Mouse (Mus musculus) CH12.LX (cell line): Measurements from ENCODE around the gene Tfap2d. TPM values are rescaled to one million over a fixed set of nuclear protein-coding genes. Genes with fewer than 3 reads are reported as not detected.

Experiments used
- DNase-seq: peaks from one replicate; pipeline ENCODE4 v3.0.0-alpha.2; 2013; ENCODE audit errors: extremely low read depth
- H3K27ac ChIP-seq: 2 replicates; pipeline ENCODE4 v1.5.1; 2012; ENCODE audit warnings: low read depth, mild to moderate bottlenecking, control low read depth, moderate library complexity; ENCODE audit not compliant: insufficient read depth
- H3K27me3 ChIP-seq: replicated peaks from 2 replicates; pipeline ENCODE3; 2012; ENCODE audit warnings: inconsistent platforms
- H3K36me3 ChIP-seq, 2 experiments: replicated peaks in 1 of 2; 2 replicates each; pipeline versions ENCODE3 to v1.6.1; 2012; ENCODE audit warnings: inconsistent platforms in 1 of 2, low read length in 1 of 2, mild to moderate bottlenecking in 1 of 2, mixed read lengths in 1 of 2, moderate library complexity in 1 of 2; ENCODE audit not compliant: control insufficient read depth in 1 of 2, insufficient read depth in 1 of 2
- H3K4me1 ChIP-seq, 2 experiments: 2 replicates each; pipeline ENCODE4 v1.6.1; 2012; ENCODE audit warnings: inconsistent platforms in 1 of 2, moderate library complexity in 1 of 2; ENCODE audit not compliant: insufficient read depth in 2 of 2, control insufficient read depth in 1 of 2
- H3K4me2 ChIP-seq: 2 replicates; pipeline ENCODE4 v1.6.1; 2012; ENCODE audit warnings: low read depth, mild to moderate bottlenecking, control low read depth; ENCODE audit not compliant: poor library complexity, insufficient read depth, severe bottlenecking
- H3K4me3 ChIP-seq, 3 experiments: fragments of 150-350 bp in 1 of 3; sonication (generic) in 1 of 3; replicated peaks in 1 of 3; 2 replicates each; pipeline versions ENCODE3 to v1.5.1; 2011 to 2012; ENCODE audit warnings: low read depth in 2 of 3, low read length in 2 of 3, mild to moderate bottlenecking in 2 of 3, moderate library complexity in 2 of 3, control low read depth in 1 of 3, improper control_type of control experiment in 1 of 3, inconsistent platforms in 1 of 3, mixed read lengths in 1 of 3; ENCODE audit not compliant: poor library complexity in 1 of 3
- H3K79me2 ChIP-seq: replicated peaks from 2 replicates; pipeline ENCODE4 v1.6.1; 2012; ENCODE audit warnings: mild to moderate bottlenecking, moderate library complexity; ENCODE audit not compliant: control insufficient read depth, poor library complexity, insufficient read depth, severe bottlenecking; ENCODE audit errors: extremely low read depth
- H3K9ac ChIP-seq: 2 replicates; pipeline ENCODE4 v1.6.1; 2012; ENCODE audit warnings: low read depth, mild to moderate bottlenecking, control low read depth, moderate library complexity; ENCODE audit not compliant: insufficient read depth
- H3K9me3 ChIP-seq: replicated peaks from 2 replicates; pipeline ENCODE3; 2012; ENCODE audit warnings: low read length, inconsistent platforms, mixed read lengths
- CHD1 ChIP-seq: IDR thresholded peaks from 2 replicates; pipeline ENCODE4 v1.6.1; 2012; ENCODE audit warnings: low read depth, low read length, improper control_type of control experiment, inconsistent platforms
- CHD2 ChIP-seq: IDR thresholded peaks from 2 replicates; pipeline ENCODE4 v1.6.1; 2011; ENCODE audit warnings: low read length, improper control_type of control experiment
- CTCF ChIP-seq, 2 experiments: IDR thresholded peaks in 1 of 2; conservative IDR thresholded peaks in 1 of 2; 2 replicates each; pipeline ENCODE4 v1.5.1; 2011 to 2012; ENCODE audit warnings: low read depth in 2 of 2, low read length in 2 of 2, improper control_type of control experiment in 1 of 2, inconsistent platforms in 1 of 2, mild to moderate bottlenecking in 1 of 2, moderate library complexity in 1 of 2
- ETS1 ChIP-seq: conservative IDR thresholded peaks from 2 replicates; pipeline ENCODE4 v1.6.1; 2012; ENCODE audit warnings: low read depth, mild to moderate bottlenecking, inconsistent platforms, low read length, improper control_type of control experiment, moderate library complexity
- GABPA ChIP-seq: IDR thresholded peaks from 2 replicates; pipeline ENCODE4 v1.6.1; 2012; ENCODE audit warnings: low read depth, low read length, improper control_type of control experiment, inconsistent platforms; ENCODE audit not compliant: insufficient replicate concordance
- IRF4 ChIP-seq: IDR thresholded peaks from 2 replicates; pipeline ENCODE4 v1.6.1; 2014; ENCODE audit warnings: low read depth, mild to moderate bottlenecking, inconsistent platforms, low read length, improper control_type of control experiment
- JUN ChIP-seq: IDR thresholded peaks from 2 replicates; pipeline ENCODE4 v1.6.1; 2011; ENCODE audit warnings: low read depth, mild to moderate bottlenecking, low read length, improper control_type of control experiment, moderate library complexity; ENCODE audit not compliant: insufficient read depth
- JUND ChIP-seq: conservative IDR thresholded peaks from 2 replicates; pipeline ENCODE4 v1.6.1; 2011; ENCODE audit warnings: low read depth, low read length, improper control_type of control experiment
- KAT2A ChIP-seq: IDR thresholded peaks from 2 replicates; pipeline ENCODE4 v1.6.1; 2012; ENCODE audit warnings: low read length, improper control_type of control experiment, inconsistent platforms; ENCODE audit not compliant: insufficient replicate concordance
- MXI1 ChIP-seq: IDR thresholded peaks from 2 replicates; pipeline ENCODE4 v1.6.1; 2011; ENCODE audit warnings: mild to moderate bottlenecking, low read depth, low read length, improper control_type of control experiment
- NRF1 ChIP-seq: IDR thresholded peaks from 2 replicates; pipeline ENCODE4 v1.6.1; 2014; ENCODE audit warnings: low read depth, mild to moderate bottlenecking, inconsistent platforms, low read length, improper control_type of control experiment, moderate library complexity
- POLR2A ChIP-seq: IDR thresholded peaks from 2 replicates; pipeline ENCODE4 v1.6.1; 2011; ENCODE audit warnings: low read depth, mild to moderate bottlenecking, improper control_type of control experiment, low read length
- POLR2AphosphoS2 ChIP-seq: IDR thresholded peaks from 2 replicates; pipeline ENCODE4 v1.6.1; 2011; ENCODE audit warnings: low read depth, low read length, improper control_type of control experiment
- RAD21 ChIP-seq: IDR thresholded peaks from 2 replicates; pipeline ENCODE4 v1.6.1; 2011; ENCODE audit warnings: low read depth, mild to moderate bottlenecking, low read length, improper control_type of control experiment, moderate library complexity
- RCOR1 ChIP-seq: conservative IDR thresholded peaks from 2 replicates; pipeline ENCODE4 v1.6.1; 2012; ENCODE audit warnings: low read depth, mild to moderate bottlenecking, inconsistent platforms, low read length, improper control_type of control experiment
- SIN3A ChIP-seq: IDR thresholded peaks from 2 replicates; pipeline ENCODE4 v1.6.1; 2012; ENCODE audit warnings: low read length, improper control_type of control experiment, inconsistent platforms
- SMC3 ChIP-seq: IDR thresholded peaks from 2 replicates; pipeline ENCODE4 v1.6.1; 2011; ENCODE audit warnings: low read depth, low read length, improper control_type of control experiment
- TBP ChIP-seq: conservative IDR thresholded peaks from 2 replicates; pipeline ENCODE4 v1.6.1; 2011; ENCODE audit warnings: low read depth, low read length, improper control_type of control experiment
- TCF12 ChIP-seq: IDR thresholded peaks from 2 replicates; pipeline ENCODE4 v1.6.1; 2014; ENCODE audit warnings: low read depth, mild to moderate bottlenecking, inconsistent platforms, low read length, improper control_type of control experiment
- UBTF ChIP-seq: IDR thresholded peaks from 2 replicates; pipeline ENCODE4 v1.6.1; 2012; ENCODE audit warnings: low read depth, mild to moderate bottlenecking, inconsistent platforms, low read length, improper control_type of control experiment, moderate library complexity
- USF1 ChIP-seq: IDR thresholded peaks from 2 replicates; pipeline ENCODE4 v1.6.1; 2014; ENCODE audit warnings: low read depth, mild to moderate bottlenecking, inconsistent platforms, low read length, improper control_type of control experiment
- USF2 ChIP-seq: conservative IDR thresholded peaks from 2 replicates; pipeline ENCODE4 v1.6.1; 2011; ENCODE audit warnings: low read depth, low read length, improper control_type of control experiment
- ZC3H11A ChIP-seq: IDR thresholded peaks from 2 replicates; pipeline ENCODE4 v1.6.1; 2012; ENCODE audit warnings: low read depth, mild to moderate bottlenecking, inconsistent platforms, low read length, improper control_type of control experiment
- ZMIZ1 ChIP-seq: IDR thresholded peaks from 2 replicates; pipeline ENCODE4 v1.6.1; 2012; ENCODE audit warnings: low read depth, mild to moderate bottlenecking, inconsistent platforms, low read length, improper control_type of control experiment
- dilution Hi-C: fragments of 300-500 bp; cut with MboI; formaldehyde crosslinking; loops from 2 replicates; pipeline ENCODE4 v1.14.3; 2020; ENCODE audit warnings: low sequenced_read_pairs; ENCODE audit not compliant: extremely low pct_unique_long_range_greater_than_20kb, extremely low pct_ligation_motif_present
- in situ Hi-C: fragments of 300-500 bp; cut with MboI; formaldehyde crosslinking; loops from 3 replicates; pipeline ENCODE4 v1.14.3; 2019; ENCODE audit warnings: low sequenced_read_pairs, low pct_ligation_motif_present, low pct_unique_long_range_greater_than_20kb, mixed read lengths
- polyA plus RNA-seq: library from polyadenylated mRNA; unstranded; fragments of >175 nt; gene quantifications from 2 replicates; pipeline ENCODE4 v1.2.1, GENCODE M21; 2012; ENCODE audit warnings: low read depth; ENCODE audit not compliant: insufficient read length
- total RNA-seq, 2 experiments: library from RNA; depleted of rRNA; stranded (reverse); fragments of 300-350 nt in 1 of 2; fragments of >200 nt in 1 of 2; gene quantifications; 2 replicates each; pipeline ENCODE4 v1.2.3; 2012 to 2014

Gene Tfap2d
- total RNA-seq (2012; rRNA removed) = not detected in 2 replicates
- total RNA-seq (2014; rRNA removed) = not detected in 2 replicates
- polyA plus RNA-seq = not detected in 2 replicates

DNA sequence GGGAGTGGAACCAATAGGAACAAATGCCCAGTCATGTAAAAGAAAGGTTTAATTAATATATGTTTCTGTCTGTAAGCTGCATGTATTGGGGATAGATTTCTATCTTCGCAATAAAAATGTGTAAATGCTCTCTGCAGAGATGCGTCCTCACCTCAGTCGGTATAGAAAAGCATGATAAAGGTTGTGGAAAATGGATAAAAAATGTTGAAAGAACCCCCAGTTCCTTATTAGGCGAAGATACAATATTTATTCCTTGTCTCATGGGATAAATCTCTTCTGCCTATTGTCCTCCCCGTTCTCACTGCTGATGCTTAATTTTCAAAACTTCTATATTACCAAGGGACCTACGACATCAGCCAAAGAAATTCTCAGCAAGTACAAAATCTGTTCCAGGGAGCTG is at the start of gene Tfap2d:
Gene Tfap2d (plus strand): TSS at position 392 of the 400 bp plus-strand sequence.
- no peaks in the 10 kb centered on the region for H3K4me1 ChIP-seq

DNA sequence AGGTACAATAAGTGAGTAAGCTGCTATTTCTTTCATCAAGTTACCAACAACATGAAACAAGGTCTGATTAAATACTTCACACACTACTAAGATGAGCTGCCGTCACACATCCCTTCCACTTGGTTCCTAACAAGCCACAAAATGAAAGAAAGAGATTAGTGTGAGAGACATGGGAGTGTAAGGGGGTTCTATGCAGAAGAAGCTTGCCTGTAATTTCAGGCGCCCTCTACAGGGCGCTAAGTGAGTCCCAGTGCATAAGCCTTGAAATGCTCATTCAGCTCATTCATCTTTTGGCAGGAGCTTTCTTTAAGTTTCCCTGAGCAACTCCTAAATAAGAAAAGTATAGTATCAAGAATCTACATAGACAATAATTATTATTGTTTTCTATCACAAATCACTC is 46.5 kb upstream of the Tfap2d start:
- no peak for DNase-seq
- dilution Hi-C loops = no loop called here

More for the DNA sequence above, at the start of gene Tfap2d:
- Histone ChIP-seq H3K4me3 (no peak within 1 kb of the TSS), H3K27me3 (no peaks in the 10 kb centered on the region), H3K36me3 (no peaks in the 10 kb centered on the region), H3K4me2 (no peak within 1 kb of the TSS), H3K9me3 (peaks cover 49% of the 10 kb centered on the region), H3K79me2 (no peaks in the 10 kb centered on the region), H3K27ac (no peak within 1 kb of the TSS), H3K9ac (no peak within 1 kb of the TSS)
- TF ChIP-seq ETS1 = no peak
- TF ChIP-seq CHD2 = no peak
- TF ChIP-seq TCF12 = no peak
- TF ChIP-seq RCOR1 = no peak
- no peak for TF ChIP-seq MXI1
- no peak for TF ChIP-seq RAD21
- no peak for TF ChIP-seq IRF4
- no peak for TF ChIP-seq TBP
- no peak for TF ChIP-seq JUND
- TF ChIP-seq GABPA = no peak
- no peak for TF ChIP-seq NRF1
- TF ChIP-seq UBTF = no peak
- no peak for TF ChIP-seq CHD1
- dilution Hi-C loops = no loop called here
- in situ Hi-C loops = no loop called here
- DNase-seq = no peak

More for the DNA sequence above, 46.5 kb upstream of the Tfap2d start:
- H3K4me1 ChIP-seq = no peaks in the 10 kb centered on the region
- no peak overlapping the region for H3K9ac ChIP-seq
- TF ChIP-seq JUND = no peak
- no peak for TF ChIP-seq ETS1
- no peak for TF ChIP-seq MXI1
- no peak for TF ChIP-seq NRF1
- TF ChIP-seq KAT2A = no peak
- TF ChIP-seq SIN3A = no peak
- TF ChIP-seq POLR2A = no peak
- TF ChIP-seq CTCF (conservative IDR thresholded peaks at IDR 0.05 in 1 of 2, IDR thresholded peaks at IDR 0.05 in 1 of 2; ENCODE audit: low read depth in 2 of 2, low read length in 2 of 2) = no peak
- TF ChIP-seq SMC3 = no peak
- TF ChIP-seq RAD21 = no peak
- no peak for TF ChIP-seq JUN
- no peak for TF ChIP-seq ZMIZ1
- TF ChIP-seq POLR2AphosphoS2 = no peak
- no peak for TF ChIP-seq TCF12
- TF ChIP-seq ZC3H11A = no peak
- no peak for TF ChIP-seq USF1
- no peak for TF ChIP-seq CHD2
- no peak for TF ChIP-seq TBP
- TF ChIP-seq USF2 = no peak
- TF ChIP-seq, all 38 proteins: peak for 0
- H3K4me2 ChIP-seq = no peak overlapping the region
- no peak overlapping the region for H3K4me3 ChIP-seq
- peaks cover 19% of the 10 kb centered on the region for H3K9me3 ChIP-seq
- no peaks in the 10 kb centered on the region for H3K36me3 ChIP-seq
- no peaks in the 10 kb centered on the region for H3K27me3 ChIP-seq
- H3K27ac ChIP-seq = no peak overlapping the region
- in situ Hi-C loops = no loop called here
- no peaks in the 10 kb centered on the region for H3K79me2 ChIP-seq
